Mouse (Mus musculus) G1E (cell line): ENCODE results near the gene Krt88. TPM values are rescaled to one million over a fixed set of nuclear protein-coding genes. Genes with fewer than 3 reads are reported as not detected.

ENCODE experiments used
- ATAC-seq: 2 replicates; pipeline ENCODE4 v1.8.0; 2016; ENCODE audit warnings: mild to moderate bottlenecking; ENCODE audit not compliant: insufficient number of reproducible peaks, poor library complexity, low FRiP score, severe bottlenecking; ENCODE audit errors: extremely low read depth
- DNase-seq: peaks from one replicate; pipeline ENCODE4 v3.0.0; 2012; ENCODE audit warnings: low spot score
- H3K27me3 ChIP-seq: 2 replicates; pipeline ENCODE4 v1.6.1; 2012; ENCODE audit warnings: mild to moderate bottlenecking, low read length, inconsistent platforms; ENCODE audit not compliant: insufficient read depth
- H3K36me3 ChIP-seq: replicated peaks from 2 replicates; pipeline ENCODE3; 2012; ENCODE audit warnings: mild to moderate bottlenecking, inconsistent platforms
- H3K4me1 ChIP-seq: 2 replicates; pipeline ENCODE4 v1.6.1; 2012; ENCODE audit warnings: low read depth, low read length, inconsistent platforms, mixed read lengths; ENCODE audit not compliant: insufficient read depth
- H3K4me3 ChIP-seq: 2 replicates; pipeline ENCODE4 v1.5.1; 2012; ENCODE audit warnings: low read depth, mild to moderate bottlenecking, inconsistent platforms, low read length, moderate library complexity, mixed read lengths
- H3K9me3 ChIP-seq: replicated peaks from 2 replicates; pipeline ENCODE4 v1.6.1; 2012; ENCODE audit warnings: inconsistent platforms
- CTCF ChIP-seq: IDR thresholded peaks from 2 replicates; pipeline ENCODE4 v1.5.1; 2012; ENCODE audit warnings: low read depth, low read length, inconsistent platforms, mixed read lengths
- GATA1 ChIP-seq: IDR thresholded peaks from 2 replicates; pipeline ENCODE4 v1.6.1; 2012; ENCODE audit warnings: borderline replicate concordance, low read length, inconsistent platforms, mixed read lengths
- GATA2 ChIP-seq: IDR thresholded peaks from 2 replicates; pipeline ENCODE4 v1.6.1; 2012; ENCODE audit warnings: low read depth, low read length, inconsistent platforms, borderline replicate concordance
- POLR2AphosphoS5 ChIP-seq: IDR thresholded peaks from 2 replicates; pipeline ENCODE4 v1.6.1; 2012; ENCODE audit warnings: low read depth, low read length, inconsistent platforms; ENCODE audit not compliant: insufficient replicate concordance
- TAL1 ChIP-seq: conservative IDR thresholded peaks from 2 replicates; pipeline ENCODE4 v1.6.1; 2012; ENCODE audit warnings: low read depth, low read length, inconsistent platforms, mixed read lengths
- polyA plus RNA-seq: library from polyadenylated mRNA; stranded (reverse); fragments of >175 nt; gene quantifications from 2 replicates; pipeline ENCODE4 v1.2.3, GENCODE M21; 2012
- total RNA-seq, 2 experiments: library from RNA; stranded (forward) in 1 of 2; stranded (reverse) in 1 of 2; fragments of 200-1000 nt in 1 of 2; fragments of >200 nt in 1 of 2; fragmentation: Nextera tagmentation in 1 of 2; gene quantifications; 2 replicates each; pipeline ENCODE4 v1.2.3; 2014 to 2017

The Krt88 gene
- total and polyA plus RNA-seq, 3 experiments = not detected

- no peak for TF ChIP-seq TAL1
- TF ChIP-seq GATA1 = no peak
- no peak for TF ChIP-seq GATA2
- no peak for TF ChIP-seq POLR2AphosphoS5
- no peak for TF ChIP-seq CTCF
- ATAC-seq (no peak), DNase-seq (no peak)
- Histone ChIP-seq H3K4me1 (no peaks in the 10 kb centered on the region), H3K27me3 (no peaks in the 10 kb centered on the region; the same call in 1 of the 2 replicates), H3K36me3 (no peaks in the 10 kb centered on the region), H3K4me3 (no peak overlapping the region), H3K9me3 (peaks cover 57% of the 10 kb centered on the region)
Measured at GRCm38 (mm10) chr15:101418950-101419349, 28.6 kb upstream of the Krt88 start.

DNA sequence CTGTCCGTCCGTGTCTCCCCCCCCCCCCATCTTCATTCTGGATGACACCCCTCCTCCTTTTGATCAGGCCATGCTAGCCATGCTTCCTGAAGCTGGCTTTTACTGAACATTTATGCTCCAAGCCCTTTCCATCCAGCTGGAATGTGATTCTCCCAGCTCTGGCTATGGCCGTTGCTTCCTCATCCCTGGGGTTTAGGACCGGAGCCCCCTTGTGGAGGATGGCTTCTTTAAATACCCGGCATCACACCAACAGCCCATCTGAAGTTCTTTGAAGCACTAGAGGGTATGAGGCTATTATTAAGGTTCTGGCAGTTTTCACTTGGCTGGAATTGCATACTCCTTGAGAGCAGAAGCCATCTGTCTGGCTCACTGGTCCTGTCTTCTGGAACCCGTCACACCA, 26.6 kb upstream of the Krt88 start:
- DNase-seq = no peak
- Histone ChIP-seq H3K4me3 (no peak overlapping the region), H3K9me3 (peaks cover 47% of the 10 kb centered on the region), H3K4me1 (no peaks in the 10 kb centered on the region), H3K36me3 (no peaks in the 10 kb centered on the region), H3K27me3 (no peaks in the 10 kb centered on the region; the same call in 1 of the 2 replicates)
- no peak for ATAC-seq
- TF ChIP-seq TAL1 (no peak), GATA1 (no peak), CTCF (no peak), POLR2AphosphoS5 (no peak), GATA2 (no peak)

DNA sequence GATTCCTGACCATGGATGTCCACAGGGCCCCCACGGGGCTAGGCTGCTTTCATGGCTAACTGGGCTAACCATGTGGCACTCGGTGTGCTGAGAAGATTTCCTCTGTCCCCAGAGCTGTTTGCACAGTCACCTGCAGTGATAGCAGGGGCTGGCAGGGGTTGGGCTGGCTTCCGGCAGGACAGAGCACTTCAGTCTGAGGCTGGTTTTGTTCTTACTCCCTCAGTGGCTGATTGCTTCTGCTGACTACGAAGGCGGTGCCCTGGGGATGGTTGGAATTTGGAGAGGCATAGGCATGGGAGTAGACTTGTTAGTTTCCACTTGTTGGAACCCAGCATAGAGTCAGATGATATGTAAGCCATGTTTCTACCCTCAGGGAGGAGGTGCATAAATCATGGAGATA, 22.6 kb upstream of the Krt88 start:
- Histone ChIP-seq H3K9me3 (peaks cover 49% of the 10 kb centered on the region), H3K4me1 (no peaks in the 10 kb centered on the region), H3K4me3 (no peak overlapping the region), H3K36me3 (no peaks in the 10 kb centered on the region), H3K27me3 (no peaks in the 10 kb centered on the region; the same call in 1 of the 2 replicates)
- no peak for TF ChIP-seq TAL1
- no peak for TF ChIP-seq POLR2AphosphoS5
- no peak for TF ChIP-seq CTCF
- no peak for TF ChIP-seq GATA1
- TF ChIP-seq GATA2 = no peak
- no peak for ATAC-seq
- no peak for DNase-seq

DNA sequence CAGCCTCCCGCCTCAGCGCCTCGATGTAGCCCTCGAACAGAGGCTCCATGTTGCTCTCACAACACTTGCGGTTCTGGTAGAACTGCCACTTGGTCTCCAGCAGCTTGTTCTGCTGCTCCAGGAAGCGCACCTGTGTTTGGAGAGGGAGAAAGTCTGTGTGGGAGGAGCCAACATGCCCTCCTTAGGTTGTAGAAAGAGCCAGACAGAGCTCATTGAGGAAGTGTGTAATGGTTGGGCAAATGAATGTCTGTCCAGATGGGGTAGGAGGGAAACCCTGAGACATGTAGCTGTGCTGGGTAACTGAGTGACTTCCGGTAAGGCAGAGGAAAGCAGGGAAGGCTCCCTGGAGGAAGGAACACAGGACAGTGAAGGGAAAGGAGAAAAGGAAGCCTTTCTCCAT, 10.9 kb upstream of the Krt88 start:
- ATAC-seq = no peak
- no peak for TF ChIP-seq CTCF
- TF ChIP-seq TAL1 = no peak
- no peak for TF ChIP-seq GATA1
- TF ChIP-seq POLR2AphosphoS5 = no peak
- no peak for TF ChIP-seq GATA2
- H3K27me3 ChIP-seq = no peaks in the 10 kb centered on the region
- no peak for DNase-seq
- H3K36me3 ChIP-seq = no peaks in the 10 kb centered on the region
- H3K9me3 ChIP-seq = peaks cover 55% of the 10 kb centered on the region
- no peaks in the 10 kb centered on the region for H3K4me1 ChIP-seq
- H3K4me3 ChIP-seq = no peak overlapping the region

- TF ChIP-seq POLR2AphosphoS5 = no peak
- no peak for TF ChIP-seq TAL1
- no peak for TF ChIP-seq CTCF
- no peak for TF ChIP-seq GATA1
- TF ChIP-seq GATA2 = no peak
- peaks cover 51% of the 10 kb centered on the region for H3K9me3 ChIP-seq
- H3K36me3 ChIP-seq = no peaks in the 10 kb centered on the region
- no peak within 1 kb of the TSS for H3K4me3 ChIP-seq
- DNase-seq (no peak), ATAC-seq (no peak)
- H3K4me1 ChIP-seq = no peaks in the 10 kb centered on the region
- no peaks in the 10 kb centered on the region for H3K27me3 ChIP-seq
Measured at GRCm38 (mm10) chr15:101438555-101438954, 9.0 kb upstream of the Krt88 start, which contains the start of gene Krt87. Gene Krt87, minus strand, starts transcription at chr15:101438804.

DNA sequence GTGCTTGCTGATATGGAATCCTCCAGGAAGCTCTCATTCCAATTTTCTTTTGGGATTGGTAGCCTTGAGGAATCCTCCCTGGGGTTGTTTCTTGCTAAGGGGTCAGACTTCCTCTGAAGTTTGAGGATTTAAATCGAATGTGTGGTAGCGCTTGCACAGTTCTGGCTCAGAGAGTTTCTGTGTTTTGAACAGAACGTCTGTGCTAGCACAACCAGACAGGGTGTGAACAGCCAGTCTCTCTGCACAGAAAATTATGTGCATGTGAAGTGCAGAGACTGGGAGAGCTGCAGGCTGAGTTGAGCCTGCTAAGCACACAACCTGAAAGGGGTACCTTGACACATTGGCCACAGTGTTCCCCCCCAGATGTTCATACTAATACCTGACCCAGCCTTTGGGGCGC, 6.7 kb upstream of the Krt88 start:
- Histone ChIP-seq H3K9me3 (peaks cover 39% of the 10 kb centered on the region), H3K4me3 (no peak overlapping the region), H3K27me3 (no peaks in the 10 kb centered on the region), H3K36me3 (no peaks in the 10 kb centered on the region), H3K4me1 (no peaks in the 10 kb centered on the region)
- no peak for TF ChIP-seq TAL1
- no peak for TF ChIP-seq POLR2AphosphoS5
- TF ChIP-seq CTCF = no peak
- no peak for TF ChIP-seq GATA1
- no peak for TF ChIP-seq GATA2
- ATAC-seq (no peak), DNase-seq (no peak)

DNA sequence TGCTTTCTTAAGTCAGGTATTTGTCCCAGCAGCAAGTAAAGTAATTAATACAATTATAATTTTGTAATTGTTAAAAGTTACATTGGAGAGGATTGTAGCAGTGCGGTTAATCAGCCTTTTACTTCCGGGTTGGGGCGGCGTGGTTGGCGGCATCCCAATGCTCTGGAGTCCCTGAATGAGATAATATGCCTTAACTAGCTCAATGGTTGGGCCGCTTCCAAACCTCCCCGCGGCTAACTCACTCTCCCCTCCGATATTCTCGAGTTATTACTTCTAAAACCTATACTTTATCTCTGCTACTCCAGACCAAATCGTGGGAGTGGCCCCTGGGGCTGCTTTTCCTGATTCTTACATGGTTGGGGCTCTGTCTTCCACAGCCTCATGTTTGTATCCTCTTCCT, 972 bp upstream of the Krt88 start:
- no peak for ATAC-seq
- Histone ChIP-seq H3K4me3 (no peak overlapping the region), H3K9me3 (peaks cover 29% of the 10 kb centered on the region), H3K4me1 (no peaks in the 10 kb centered on the region), H3K36me3 (no peaks in the 10 kb centered on the region), H3K27me3 (no peaks in the 10 kb centered on the region)
- no peak for TF ChIP-seq GATA2
- TF ChIP-seq CTCF = no peak
- no peak for TF ChIP-seq GATA1
- TF ChIP-seq TAL1 = no peak
- TF ChIP-seq POLR2AphosphoS5 = no peak
- no peak for DNase-seq
